Mouse (Mus musculus) E14TG2a.4 (cell line): Measurements from ENCODE around the gene Csf1.

Experiments
- CTCF ChIP-seq: conservative IDR thresholded peaks from 2 replicates; pipeline ENCODE4 v1.5.1; 2014; ENCODE audit warnings: low read length
- POU5F1 ChIP-seq: IDR thresholded peaks from 2 replicates; pipeline ENCODE4 v1.6.1; 2014; ENCODE audit warnings: low read length, borderline replicate concordance

- no peak for TF ChIP-seq CTCF
- no peak for TF ChIP-seq POU5F1
These were observed 9.4 kb upstream of the Csf1 start for GRCm38 (mm10) chr3:107769692-107770091.
